Mouse (Mus musculus) frontal cortex, postnatal 14 days (tissue): ENCODE results near the gene St7l.

Source experiments
- DNase-seq, 2 experiments: peaks; one replicate each; pipeline ENCODE4 v3.0.0; 2022; ENCODE audit warnings: low spot score in 2 of 2

The St7l gene

DNA sequence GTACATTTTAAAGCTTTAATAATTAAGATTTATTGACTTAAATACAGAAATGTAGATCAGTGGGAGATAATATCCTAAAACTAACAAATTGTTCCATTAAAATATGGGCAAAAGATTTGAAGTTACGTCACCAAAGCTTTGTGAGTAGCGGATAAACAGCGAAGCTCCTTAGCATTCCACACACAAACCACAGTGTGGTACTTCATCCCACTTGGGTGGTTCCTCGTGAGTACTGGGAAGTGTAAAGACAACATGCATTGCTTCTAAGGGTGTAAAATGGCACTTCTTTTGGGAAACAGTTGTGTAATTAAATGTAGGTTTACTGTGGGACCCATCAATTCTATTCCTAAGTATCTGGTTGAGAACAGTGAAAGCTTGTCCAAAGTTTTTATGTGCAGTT lies 37.3 kb downstream of the St7l start:
- DNase-seq: no peak

DNA sequence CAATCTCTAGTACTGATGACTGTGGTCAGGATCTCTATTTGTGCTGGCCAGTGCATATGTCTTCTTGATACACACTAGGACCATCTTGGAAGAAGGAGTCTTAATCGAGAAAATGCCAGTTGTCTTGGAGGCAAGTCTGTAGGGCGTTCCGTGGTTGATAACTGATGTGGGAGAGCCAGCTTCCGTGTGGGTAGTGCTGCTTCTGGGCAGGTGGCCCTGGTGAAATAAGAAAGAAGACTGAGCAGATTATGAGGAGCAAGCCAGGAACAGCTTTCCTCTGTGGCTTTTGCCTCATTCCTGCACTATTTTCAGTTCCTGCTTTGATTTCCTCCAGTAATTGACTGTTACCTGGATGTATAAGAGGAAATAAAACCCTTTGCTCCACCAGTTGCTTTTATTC lies 41.6 kb downstream of the St7l start:
- no peak for DNase-seq

DNA sequence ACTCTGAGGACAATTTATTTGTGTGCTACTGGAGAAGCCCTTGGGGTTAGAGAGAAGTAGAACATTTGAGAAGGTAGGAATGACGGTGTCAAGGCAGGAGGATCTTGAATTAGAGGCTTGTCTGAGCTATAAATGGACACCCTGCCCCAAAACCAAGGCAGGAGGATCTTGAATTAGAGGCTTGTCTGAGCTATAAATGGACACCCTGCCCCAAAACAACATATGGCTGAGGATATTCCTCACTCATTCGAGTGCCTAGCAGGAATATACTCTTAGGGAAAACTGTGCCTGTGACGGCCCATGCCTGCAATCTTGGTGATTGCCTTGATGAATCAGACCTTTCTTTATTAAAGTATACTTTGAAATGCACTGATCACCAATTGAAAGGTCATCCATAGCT lies 42.2 kb downstream of the St7l start:
- DNase-seq: no peak

DNA sequence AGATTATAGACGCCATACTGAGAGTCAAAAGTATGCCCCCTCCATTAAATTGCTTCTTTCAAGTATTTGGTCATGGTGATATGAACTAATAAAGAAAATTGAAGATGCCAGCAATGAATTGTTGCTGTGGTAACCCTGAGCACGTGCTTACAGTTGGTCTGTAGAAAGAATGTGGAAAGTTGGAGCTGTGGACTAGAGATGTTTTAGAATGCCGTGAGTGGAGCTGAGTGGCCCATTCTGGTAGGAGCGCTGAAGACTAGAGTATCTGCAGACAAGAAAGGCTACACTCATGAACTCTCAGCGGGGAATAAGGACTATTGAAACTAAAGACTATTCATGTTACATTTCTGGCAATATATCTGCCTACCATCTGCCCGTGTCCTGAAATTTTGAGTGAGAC lies 45.4 kb downstream of the St7l start:
- no peak for DNase-seq

DNA sequence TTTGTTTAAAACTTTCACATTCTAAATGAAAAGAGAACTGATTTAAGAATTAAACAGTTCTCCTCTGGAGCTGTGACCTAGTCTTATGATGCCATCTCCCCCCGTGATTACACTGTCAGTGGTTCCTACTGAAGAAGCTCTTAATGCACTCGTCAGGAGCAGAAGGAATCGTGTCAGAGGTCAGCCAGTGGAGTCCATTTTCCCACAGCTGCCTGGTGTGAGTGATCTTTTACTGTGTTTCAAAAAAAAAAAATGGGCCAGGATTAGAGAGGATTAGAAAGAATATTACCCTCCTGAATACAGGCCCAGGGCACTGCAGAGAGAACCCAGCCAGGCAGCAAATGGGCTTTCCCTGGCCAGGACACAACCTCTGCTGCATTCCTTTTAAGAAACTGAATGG lies 51.2 kb downstream of the St7l start:
- DNase-seq: no peak

DNA sequence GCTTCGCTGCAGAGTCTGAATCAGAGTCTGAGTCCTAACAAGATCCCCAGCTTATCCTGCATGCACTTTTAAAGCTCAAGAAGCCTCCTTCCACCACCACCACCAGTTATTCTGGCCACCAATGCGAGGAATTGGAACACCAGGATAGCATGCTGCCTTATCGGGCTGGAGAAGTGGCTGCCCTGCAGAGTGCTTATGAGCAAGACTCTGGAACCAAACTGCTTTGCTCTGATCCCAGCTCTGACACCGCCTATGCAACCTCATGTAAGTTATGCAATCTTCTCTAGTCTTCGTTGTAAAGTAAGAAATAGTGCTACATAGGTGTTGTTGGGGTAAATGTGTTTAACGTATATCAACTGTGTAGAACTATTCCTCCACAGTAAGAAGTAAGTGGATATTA lies 65.6 kb downstream of the St7l start:
- no peak for DNase-seq

DNA sequence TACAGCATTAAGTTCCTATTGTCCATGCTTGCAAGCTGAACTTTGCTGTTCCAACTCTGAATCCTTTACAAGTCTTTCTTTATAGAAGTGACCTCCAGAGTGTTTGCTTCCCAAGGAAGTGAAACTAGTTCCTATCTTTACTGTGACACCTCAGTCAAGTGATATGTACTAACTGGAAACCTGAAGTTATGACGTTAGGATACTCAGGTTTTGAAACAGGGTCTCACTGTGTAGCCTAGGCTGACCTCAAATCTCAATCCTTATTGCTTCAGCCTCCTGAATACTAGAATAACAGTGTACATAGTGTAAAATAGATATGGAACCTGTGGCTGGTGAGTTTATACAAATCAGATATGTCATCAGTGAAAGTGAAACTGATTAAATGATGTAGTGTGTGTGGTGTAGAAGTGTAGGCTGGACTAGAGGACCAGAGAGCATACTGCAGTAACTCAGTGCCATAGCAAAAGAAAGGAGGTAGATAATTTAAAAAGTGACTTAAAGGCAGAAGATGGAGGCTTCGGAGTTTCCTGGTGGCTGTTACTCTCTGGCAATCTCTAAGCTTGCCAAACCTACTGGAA lies 74.0 kb downstream of the St7l start:
- no peak for DNase-seq

DNA sequence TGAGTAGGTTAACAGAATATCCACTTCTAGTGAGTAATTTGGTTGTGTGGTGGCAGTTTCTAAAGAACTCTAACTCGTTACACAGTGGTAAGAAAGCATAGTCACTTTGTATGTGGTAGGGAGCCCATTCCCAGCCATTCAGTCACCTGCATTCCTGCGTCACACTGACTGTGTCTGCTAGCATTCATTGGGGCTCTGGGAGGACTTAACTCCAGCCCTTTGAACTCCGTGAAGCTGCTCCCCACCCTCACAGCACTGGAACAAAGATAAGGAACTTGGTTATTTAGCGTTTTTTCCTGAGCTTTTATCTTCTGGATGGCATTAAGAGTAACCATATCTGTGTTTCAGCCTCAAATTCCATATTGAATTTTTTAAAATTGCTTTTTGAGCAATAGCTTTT lies 74.5 kb downstream of the St7l start:
- no peak for DNase-seq

DNA sequence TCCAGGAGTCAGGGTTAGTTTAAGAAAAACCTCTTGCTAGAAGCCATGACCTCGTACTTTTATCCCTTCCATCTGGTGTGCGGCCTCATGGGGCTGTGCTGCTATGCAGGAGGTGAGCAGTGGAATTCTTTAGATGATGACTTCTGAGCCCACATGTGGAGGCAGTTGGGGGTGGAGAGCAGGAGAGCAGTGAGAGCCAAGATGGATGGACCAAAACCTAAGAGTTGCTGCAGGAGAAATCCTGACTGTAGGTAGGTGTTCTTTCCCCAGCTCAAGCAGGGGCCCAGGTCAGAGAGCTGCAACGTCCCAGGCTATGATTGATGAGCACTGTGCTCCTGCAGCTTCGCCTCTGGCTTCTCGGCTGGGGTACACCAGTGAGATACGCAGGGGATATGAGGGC lies 76.9 kb downstream of the St7l start:
- no peak for DNase-seq

DNA sequence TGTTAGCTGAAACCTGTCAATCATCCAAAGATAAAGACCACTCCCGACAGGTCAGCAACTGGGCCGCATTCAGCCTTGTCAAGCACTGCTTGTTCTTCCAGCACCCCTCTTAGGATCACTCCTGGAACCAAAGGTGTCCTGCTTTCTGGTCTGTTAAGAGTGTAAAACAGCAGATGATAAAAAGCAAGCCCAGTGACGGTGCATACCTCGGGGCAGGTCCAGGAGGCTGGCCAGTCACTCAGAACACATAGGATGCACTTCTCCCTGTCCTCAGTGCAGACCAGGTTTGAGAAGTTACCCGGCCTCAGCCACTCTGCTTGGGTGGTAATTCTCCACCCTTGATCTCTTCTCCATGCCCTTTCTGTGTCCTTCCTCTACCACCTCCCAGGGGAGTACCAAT lies 78.9 kb downstream of the St7l start:
- DNase-seq: no peak

DNA sequence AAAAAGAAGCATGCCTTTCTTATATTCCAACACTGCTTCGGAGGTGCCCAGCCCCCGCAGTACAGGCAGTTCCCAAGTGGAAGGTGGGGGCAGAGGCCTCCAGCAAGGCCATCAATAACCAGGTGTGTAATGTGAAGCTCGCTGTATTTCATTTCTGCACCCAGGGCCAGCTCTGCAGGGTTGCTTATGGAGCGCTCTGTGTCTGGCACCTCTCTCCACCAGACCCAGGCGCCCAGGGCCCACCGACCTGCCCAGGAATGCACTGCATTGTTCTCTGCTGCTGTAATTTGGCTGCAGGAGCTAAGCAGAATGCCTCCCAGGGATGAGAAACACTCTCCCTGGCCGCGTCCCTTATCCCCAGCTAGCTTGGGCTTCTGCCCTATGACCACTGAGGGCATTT lies 79.5 kb downstream of the St7l start:
- no peak for DNase-seq

DNA sequence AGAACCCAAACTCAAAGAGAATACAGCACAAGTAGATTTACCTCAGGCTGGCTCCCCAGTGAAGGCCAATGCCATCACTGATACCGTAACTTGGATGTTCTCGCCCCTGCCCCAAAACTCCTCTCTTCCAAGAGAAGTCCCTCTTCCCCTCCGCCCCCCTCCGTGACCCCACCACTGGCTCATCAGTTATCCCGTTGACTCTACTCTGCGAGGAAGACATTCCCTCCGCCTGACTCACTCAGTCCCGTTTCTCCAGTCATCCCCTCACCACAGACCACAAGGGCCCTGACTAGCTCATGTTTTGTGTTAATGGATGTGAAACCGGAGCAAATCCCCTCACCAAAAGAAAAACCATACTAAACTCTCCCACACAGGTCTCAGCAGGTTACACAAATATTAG lies 81.1 kb downstream of the St7l start:
- DNase-seq: no peak

DNA sequence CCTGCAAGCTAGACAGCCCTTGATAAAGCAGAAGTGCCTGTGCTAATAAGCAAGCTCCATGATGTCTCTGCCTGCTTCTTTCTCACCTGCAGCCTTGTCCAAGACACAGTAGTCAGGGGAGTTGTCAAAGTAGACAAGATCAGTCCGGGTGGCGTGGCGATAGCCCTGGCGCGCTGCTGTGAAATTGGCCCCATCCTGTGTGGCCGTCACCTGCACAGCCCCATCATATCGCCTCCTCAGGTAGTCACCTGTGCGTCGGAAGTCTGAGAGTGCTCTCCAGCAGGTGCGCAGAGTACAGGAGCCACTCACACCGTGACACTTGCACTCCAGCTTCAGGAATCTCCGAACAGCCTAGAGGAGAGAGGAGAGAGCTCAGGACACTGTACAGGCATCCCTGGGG lies 87.1 kb downstream of the St7l start:
- DNase-seq: no peak

DNA sequence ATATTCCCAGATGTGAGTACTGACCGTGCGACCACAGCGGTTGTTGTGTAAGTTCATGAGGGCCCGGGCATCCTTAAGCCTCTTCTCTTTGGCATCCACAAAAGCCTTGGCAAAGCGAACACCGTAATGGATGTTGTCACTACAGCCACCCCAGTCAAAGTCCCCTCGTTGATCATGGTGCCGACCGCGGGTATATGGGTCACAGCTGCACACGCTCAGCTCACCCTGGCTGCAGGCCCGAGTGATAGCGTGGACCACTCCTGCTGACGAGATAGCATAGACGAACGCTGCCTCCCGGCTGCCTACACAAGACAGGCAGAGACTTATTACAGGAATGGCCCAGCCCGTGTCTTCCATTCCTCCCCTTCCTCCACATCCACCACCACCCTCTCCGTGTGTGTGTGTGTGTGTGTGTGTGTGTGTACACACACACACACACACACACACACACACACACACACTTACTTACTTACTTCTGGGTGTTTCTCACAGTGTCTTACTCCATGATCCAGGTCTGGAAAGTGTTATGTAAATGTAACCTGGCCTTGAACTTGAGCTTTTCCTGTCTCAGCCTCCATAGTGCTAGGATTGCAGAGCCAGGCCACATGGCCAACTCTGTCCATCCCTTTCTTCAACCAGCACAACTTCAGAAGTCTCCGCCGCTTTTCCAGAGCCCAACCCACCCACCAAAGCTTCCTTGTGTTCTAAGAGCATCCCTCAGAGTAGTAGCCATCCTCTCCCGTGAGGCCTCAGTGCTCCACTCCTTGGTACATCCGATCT lies 89.3 kb downstream of the St7l start:
- no peak for DNase-seq

DNA sequence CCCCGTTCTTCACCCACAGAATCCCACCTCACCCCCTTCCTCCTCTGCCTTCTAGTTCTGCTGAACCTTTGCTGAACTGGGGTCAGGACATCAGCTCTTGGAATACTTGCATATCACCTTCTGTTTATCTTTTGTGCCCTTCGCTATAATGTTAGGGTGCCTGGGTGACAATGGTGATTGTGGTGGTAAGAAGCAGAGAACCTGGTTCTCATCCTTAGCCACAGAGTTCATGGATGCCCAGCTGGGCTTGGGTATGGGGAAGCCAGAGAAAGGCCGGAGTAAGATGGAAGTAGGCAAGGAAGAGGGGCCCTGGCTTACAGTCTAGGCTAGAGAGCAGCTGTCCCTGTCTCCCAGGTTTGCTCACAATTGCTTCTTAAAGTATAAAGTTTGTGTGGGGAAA lies 90.3 kb downstream of the St7l start:
- DNase-seq: no peak

DNA sequence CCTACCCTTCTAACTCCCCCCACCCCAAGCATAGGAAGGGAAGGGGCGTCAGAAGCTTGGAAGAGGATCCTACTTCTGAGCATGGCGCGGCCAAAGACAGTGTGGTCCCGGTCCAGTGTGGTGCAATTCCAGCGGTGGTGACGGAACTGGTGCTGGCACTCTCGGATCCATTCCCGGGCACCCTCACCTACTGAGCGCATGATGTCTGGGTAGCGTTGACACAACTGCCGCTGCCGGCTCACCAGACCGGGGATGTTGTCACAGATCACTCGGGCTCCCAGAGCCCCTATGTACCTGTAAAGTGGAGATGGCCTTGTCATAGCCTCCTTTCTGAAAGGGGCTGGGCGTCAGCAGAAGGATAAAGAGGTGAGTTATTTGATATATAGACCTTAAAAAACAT lies 90.7 kb downstream of the St7l start:
- no peak for DNase-seq

DNA sequence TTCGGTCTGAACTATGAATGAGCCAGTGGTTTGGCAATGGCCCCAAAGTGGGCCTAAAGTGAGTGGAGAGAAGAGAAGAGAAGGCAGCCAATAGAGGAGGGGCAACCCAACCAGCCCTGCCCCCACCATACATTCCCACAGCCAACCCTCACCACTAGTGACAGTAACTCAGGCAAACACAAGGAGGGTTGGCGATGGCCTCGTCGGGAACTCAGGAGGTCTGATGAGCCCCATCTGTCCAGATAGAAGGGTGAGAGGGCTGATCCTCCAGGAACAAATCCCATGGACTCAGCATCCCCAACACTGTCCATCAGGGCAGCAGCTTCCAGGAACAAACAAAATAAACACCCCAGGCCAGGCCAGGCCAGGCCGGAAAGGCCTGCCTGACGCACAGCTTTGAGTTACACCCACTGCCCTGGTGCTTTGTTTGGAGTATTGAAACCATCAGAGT lies 92.4 kb downstream of the St7l start:
- DNase-seq: no peak

DNA sequence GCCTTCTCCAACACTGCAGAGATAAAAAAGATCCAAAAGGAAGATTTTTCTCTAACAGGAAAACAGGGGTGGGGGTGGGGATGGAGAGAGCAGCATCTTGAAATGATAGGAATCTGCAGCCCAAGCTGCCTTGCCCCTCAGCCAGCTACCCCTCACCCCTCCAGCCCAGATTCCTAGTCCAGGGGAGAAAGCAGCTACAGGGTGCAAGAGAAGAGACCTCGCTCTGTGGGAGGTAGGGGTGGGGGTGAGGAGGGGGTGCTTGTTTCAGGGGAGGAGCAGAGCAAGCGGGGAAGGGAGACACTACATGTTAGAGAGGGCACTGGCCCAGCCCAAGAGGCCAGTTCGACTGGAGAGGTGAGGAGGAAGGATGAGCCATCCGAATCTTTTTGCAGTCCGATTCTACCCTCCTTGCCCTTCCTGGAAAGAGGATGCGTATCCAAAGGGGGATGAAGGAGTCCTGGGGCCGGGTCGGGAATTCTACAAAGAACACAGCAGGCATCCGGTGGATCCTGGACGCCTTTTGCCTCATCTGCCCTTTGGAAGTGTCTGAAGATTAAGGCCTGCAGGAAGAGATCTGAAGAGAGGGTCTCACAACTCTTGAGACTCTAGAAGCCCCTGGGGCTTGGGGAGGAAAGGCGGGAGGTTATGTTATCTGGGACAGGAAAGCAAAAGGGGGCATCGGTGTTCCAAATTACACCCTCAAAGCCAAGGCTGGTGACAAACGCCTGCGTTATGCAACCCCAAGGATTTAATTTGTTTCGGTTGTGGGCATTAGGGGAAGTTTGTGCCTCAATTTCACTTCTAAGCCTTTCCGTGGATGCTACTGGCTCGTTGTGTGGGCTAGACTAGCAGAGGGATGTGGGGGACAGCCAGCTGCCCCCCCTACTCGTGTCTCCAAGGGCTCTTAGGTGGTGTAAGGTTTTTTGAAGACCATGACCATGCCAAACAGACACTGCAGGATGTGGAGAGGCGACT lies 96.5 kb downstream of the St7l start:
- no peak for DNase-seq

DNA sequence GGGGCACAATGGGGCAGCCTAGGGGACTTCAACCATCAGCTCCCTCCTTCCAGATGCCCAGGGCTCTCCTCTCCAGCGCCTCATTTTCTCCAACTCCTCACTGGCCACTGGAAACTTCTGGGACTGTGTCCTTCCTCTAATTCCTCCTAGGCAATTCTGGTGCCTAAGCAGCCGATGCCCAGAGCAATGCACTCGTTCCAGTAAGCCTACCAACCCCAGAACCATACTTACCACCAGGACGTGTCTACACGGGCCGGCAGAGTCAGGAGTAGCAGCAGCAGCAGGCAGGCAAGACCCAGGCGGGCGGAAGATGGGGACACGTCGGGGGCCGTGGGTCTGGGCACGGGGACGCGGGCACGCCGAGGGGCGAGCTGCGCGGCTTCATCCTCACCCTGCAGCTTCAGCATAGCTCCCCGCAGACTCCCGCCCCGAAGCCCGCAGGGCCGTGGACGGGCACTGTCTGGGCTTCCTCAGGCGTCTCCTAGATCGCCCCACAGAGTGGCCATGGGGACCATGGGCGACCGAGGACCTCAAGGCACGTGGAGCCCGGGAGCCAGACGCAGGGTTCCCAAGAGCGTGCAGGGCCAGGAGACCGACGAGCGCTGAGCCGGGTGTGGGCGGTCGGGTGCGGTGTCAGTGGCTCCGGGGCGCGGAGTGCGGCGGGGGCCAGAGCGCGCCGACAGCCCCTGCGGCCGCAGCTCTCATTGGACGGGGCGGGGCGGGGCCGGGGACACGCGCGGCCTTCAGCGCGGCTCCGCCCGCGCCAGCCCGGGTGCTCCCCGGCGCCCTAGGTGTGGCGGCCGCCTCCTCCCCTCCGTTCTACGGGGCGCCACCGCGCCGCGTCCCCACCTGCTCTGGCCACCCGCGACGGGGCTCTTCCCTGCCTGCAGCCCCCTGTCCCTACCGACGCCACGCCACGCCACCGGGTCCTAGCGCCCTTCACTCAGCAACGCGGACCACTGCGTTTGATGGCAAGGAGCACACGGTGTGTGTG lies 97.6 kb downstream of the St7l start, which contains the start of gene Wnt2b:
Gene Wnt2b, minus strand, starts transcription at position 856 of the 994 bp plus-strand sequence.
- no peak for DNase-seq

DNA sequence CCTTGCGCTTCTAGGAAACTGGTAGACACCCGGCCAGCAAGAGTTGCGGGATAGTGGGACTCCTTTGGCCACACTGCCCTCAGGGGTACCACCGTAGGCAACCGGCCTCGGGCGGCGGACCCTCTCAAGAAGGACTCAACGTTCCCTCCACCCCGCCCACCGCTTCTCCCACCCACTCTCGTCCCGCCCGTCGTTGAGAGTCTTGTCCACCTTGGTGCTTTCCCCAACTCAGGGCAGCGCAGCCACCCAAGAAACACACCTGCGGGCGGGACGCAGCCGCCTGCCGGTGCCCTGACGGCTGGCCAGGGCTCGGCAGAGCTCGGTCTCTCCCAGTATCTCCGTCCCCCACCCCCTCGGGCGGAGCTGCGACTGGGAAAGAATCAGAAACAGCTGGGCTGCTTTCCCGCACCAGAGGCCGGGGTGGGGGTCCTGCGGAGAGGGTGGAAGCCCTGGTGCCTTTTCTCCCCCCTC lies 98.4 kb downstream of the St7l start:
- no peak for DNase-seq

DNA sequence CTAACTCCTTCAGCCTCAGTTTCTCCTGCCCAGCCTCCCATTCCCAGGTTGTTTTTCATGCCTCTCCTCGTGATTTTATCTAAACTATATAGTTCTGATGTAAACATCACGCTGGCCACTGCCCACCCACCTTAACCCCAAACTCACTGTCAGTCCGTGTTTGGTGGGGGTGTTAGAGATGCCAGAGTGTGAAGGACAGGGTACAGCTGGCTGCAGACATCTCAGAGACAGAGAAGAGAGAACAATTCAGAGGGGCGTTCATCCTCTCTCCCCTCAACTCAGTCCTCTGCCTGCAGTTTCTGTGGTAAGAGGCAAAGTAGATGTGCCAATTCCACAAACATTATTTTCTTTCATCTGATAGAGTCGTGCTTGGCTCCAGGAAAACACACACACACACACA lies 99.1 kb downstream of the St7l start:
- no peak for DNase-seq
